In genomic region chr6:125274841-125275563, GRCm38 (mm10) we compare ENCODE assay signal across 8 mouse cellular contexts. TPM values are rescaled to one million over a fixed set of nuclear protein-coding genes. Genes with fewer than 3 reads are reported as not detected.
DNase-seq lines count a peak whose midpoint lies in the region; TF ChIP-seq lines count a peak whose summit lies in the region.
"Had no signal": no experiment of that assay in that cellular context is flagged by ENCODE, and none has a peak within 500 bp of the region (broad histone marks: within the 10 kb centered on the region; RNA-seq: fewer than 3 reads in every experiment).

No protein-coding gene starts in this region.

- H3K4me3 ChIP-seq in left cerebral cortex, adult 2 months, result no peak overlapping the region
- no peak overlapping the region for H3K4me3 ChIP-seq in ES-E14 (ENCODE audit: insufficient read depth in 1 of 2, low read depth in 1 of 2, low read length in 2 of 2, poor library complexity in 1 of 2, severe bottlenecking in 1 of 2)
- H3K4me3 ChIP-seq: liver, embryonic 13.5 days had no signal

- H3K9me3 ChIP-seq in ES-E14 (ENCODE audit: control insufficient read depth, insufficient read depth, low read depth, low read length), result no peaks in the 10 kb centered on the region
- H3K9me3 ChIP-seq: liver, embryonic 13.5 days had no signal

- peak; percentile 43 for TF ChIP-seq CTCF in left cerebral cortex, adult 2 months (IDR thresholded peaks at IDR 0.05)

- H3K27ac ChIP-seq in left cerebral cortex, adult 2 months, result no peak overlapping the region
- H3K27ac ChIP-seq in ES-E14 (ENCODE audit: insufficient read depth, low read depth, low read length, poor library complexity, severe bottlenecking), result no peak overlapping the region
- H3K27ac ChIP-seq: liver, embryonic 13.5 days had no signal

- in situ Hi-C loops in ES-E14 (cut with MboI; ENCODE audit: low sequenced_read_pairs in 2 of 2, unreplicated experiment in 2 of 2), result no loop called here

- H3K4me1 ChIP-seq in ES-E14 (ENCODE audit: control insufficient read depth in 2 of 2, insufficient read depth in 2 of 2, low read length in 2 of 2, poor library complexity in 1 of 2), result peaks cover 0 to 4% of the 10 kb centered on the region in 2 experiments; a peak in 1 of 4 replicates

- no peaks in the 10 kb centered on the region for H3K36me3 ChIP-seq in ES-E14 (ENCODE audit: control insufficient read depth, insufficient read depth, low read length, poor library complexity, severe bottlenecking)
- H3K36me3 ChIP-seq: liver, embryonic 13.5 days had no signal

- no peak overlapping the region for H3K9ac ChIP-seq in ES-E14 (ENCODE audit: insufficient read depth, low read depth, low read length, poor library complexity, severe bottlenecking)
- H3K9ac ChIP-seq: liver, embryonic 13.5 days had no signal

- intact Hi-C loops in left cerebral cortex, adult 2 months (cut with DNase I), result loop anchor here (2.0 to 5.0 kb wide), 4 partner anchors 92 to 327 kb away; partner anchors contain the start of genes Acrbp and Iffo1

- DNase-seq in left cerebral cortex, adult 2 months (ENCODE audit: extremely low spot score in 1 of 2, low spot score in 2 of 2), result peak in 1 of 2 experiments; percentile 37
- DNase-seq in left cerebral cortex, adult 11 months (ENCODE audit: low spot score), result no peak
- peak; percentile 61 for DNase-seq in CD4-positive helper T cell, adult 2 months (ENCODE audit: low read depth, low spot score)
- no peak for DNase-seq in ES-E14 (ENCODE audit: low read depth, low spot score)
- DNase-seq in embryo, embryonic 9.5 days (ENCODE audit: extremely low spot score), result peak; percentile 32
- peak; percentile 79 for DNase-seq in lung, postnatal 10 days
- DNase-seq in spleen, adult 18-20 months, result no peak
- DNase-seq: liver, embryonic 13.5 days had no signal

TF ChIP-seq in ES-E14, 5 proteins besides CTCF, POLR2A, EP300 and RAD21:
- TF ChIP-seq MAFK (IDR thresholded peaks at IDR 0.05; ENCODE audit: insufficient read depth, low read depth, low read length) (peak; percentile 63), ZNF384 (IDR thresholded peaks at IDR 0.05; ENCODE audit: low read depth, low read length) (no peak), ZC3H11A (IDR thresholded peaks at IDR 0.05; ENCODE audit: borderline replicate concordance, low read depth, low read length) (peak; percentile 67), CHD2 (IDR thresholded peaks at IDR 0.05; ENCODE audit: low read depth, low read length) (no peak), HCFC1 (IDR thresholded peaks at IDR 0.05; ENCODE audit: borderline replicate concordance, insufficient read depth, low read length) (no peak)

RNA-seq across cellular contexts. Expression of gene Tuba3a, which starts 10.8 kb away (rescaled TPM):
- total RNA-seq in left cerebral cortex, adult 2 months (2021), result not detected
- 53.3 and 84.8 TPM in 2 replicates for total RNA-seq in ES-E14 (2012; rRNA removed)

RNA-seq across cellular contexts. Expression of gene Cd27, which starts 38.2 kb away (rescaled TPM):
- total RNA-seq in left cerebral cortex, adult 2 months (2021), result not detected
- 0.22 TPM in 1 of 2 replicates, not detected in the other for total RNA-seq in ES-E14 (2012; rRNA removed)

RNA-seq across cellular contexts. Expression of gene Ltbr, which starts 38.7 kb away (rescaled TPM):
- 1 to 10 TPM; 7.9 to 9.1 TPM for total RNA-seq in left cerebral cortex, adult 2 months (2021)
- total RNA-seq in ES-E14 (2012; rRNA removed), result 8.7 and 14.3 TPM in 2 replicates

RNA-seq across cellular contexts. Expression of gene Tapbpl, which starts 43.3 kb away (rescaled TPM):
- total RNA-seq in left cerebral cortex, adult 2 months (2021), result 1 to 10 TPM; 5.0 to 6.0 TPM
- total RNA-seq in ES-E14 (2012; rRNA removed), result 4.2 and 6.4 TPM in 2 replicates

RNA-seq across cellular contexts. Expression of gene Scnn1a, which starts 45.5 kb away (rescaled TPM):
- total RNA-seq in left cerebral cortex, adult 2 months (2021), result 1 to 10 TPM; 2.5 to 2.7 TPM
- 0.11 and 0.31 TPM in 2 replicates for total RNA-seq in ES-E14 (2012; rRNA removed)

Comparison
In these comparisons a context has a peak if more than half of its experiments do, and no peak if none do; other contexts are left out.
1. DNase-seq: peak in CD4-positive helper T cell, adult 2 months (single experiment), embryo, embryonic 9.5 days (single experiment) and lung, postnatal 10 days (single experiment); none in left cerebral cortex, adult 11 months (single experiment), ES-E14 (single experiment) and spleen, adult 18-20 months (0 of 2).
2. RNA of gene Tuba3a, which starts 10.8 kb away (total RNA-seq): 53.3 to 84.8 TPM in ES-E14; not detected in left cerebral cortex, adult 2 months; every median in the first group is over 10 times any median in the second.